Mouse (Mus musculus): ENCODE measurements around the gene Srm.

The Srm gene

GRCm38 (mm10) chr4:148591171-148591630 is at the start of gene Srm:
Gene Srm, plus strand, starts transcription at chr4:148591503.
- peak; percentile 98 for DNase-seq

- DNase-seq, result no peak
These were observed 42.2 kb upstream of the Srm start for GRCm38 (mm10) chr4:148549106-148549505.

- DNase-seq, result no peak
These were observed 33.5 kb upstream of the Srm start for GRCm38 (mm10) chr4:148557766-148558165.

GRCm38 (mm10) chr4:148558297-148559000 is 32.9 kb upstream of the Srm start, which contains the start of gene Exosc10:
Gene Exosc10, plus strand, starts transcription at chr4:148558429.
- peak; percentile 90 for DNase-seq

- no peak for DNase-seq
These were observed 28.6 kb upstream of the Srm start for GRCm38 (mm10) chr4:148562676-148563075.

GRCm38 (mm10) chr4:148563595-148563994 is 27.7 kb upstream of the Srm start:
- DNase-seq, result no peak

- no peak for DNase-seq
These were observed 21.2 kb upstream of the Srm start for GRCm38 (mm10) chr4:148570138-148570537.

GRCm38 (mm10) chr4:148570693-148571295 is 20.5 kb upstream of the Srm start:
- no peak for DNase-seq

- no peak for DNase-seq
These were observed 18.1 kb upstream of the Srm start for GRCm38 (mm10) chr4:148573222-148573621.

GRCm38 (mm10) chr4:148580765-148581164 is 10.5 kb upstream of the Srm start:
- no peak for DNase-seq

- DNase-seq, result no peak
These were observed 9.9 kb upstream of the Srm start for GRCm38 (mm10) chr4:148581422-148581821.

- DNase-seq, result no peak
These were observed 8.0 kb upstream of the Srm start for GRCm38 (mm10) chr4:148583257-148583656.

GRCm38 (mm10) chr4:148586648-148587047 is 4.7 kb upstream of the Srm start:
- no peak for DNase-seq

- no peak for DNase-seq
These were observed 2.5 kb upstream of the Srm start for GRCm38 (mm10) chr4:148588793-148589192.

- DNase-seq, result no peak
These were observed 1.7 kb upstream of the Srm start for GRCm38 (mm10) chr4:148589565-148589964.

- DNase-seq, result no peak
These were observed 707 bp upstream of the Srm start for GRCm38 (mm10) chr4:148590421-148591170.

- DNase-seq, result no peak
These were observed 506 bp downstream of the Srm start for GRCm38 (mm10) chr4:148591637-148592380.

GRCm38 (mm10) chr4:148593996-148594395 is 2.7 kb downstream of the Srm start:
- no peak for DNase-seq

GRCm38 (mm10) chr4:148595916-148596315 is 4.6 kb downstream of the Srm start:
- DNase-seq, result no peak

GRCm38 (mm10) chr4:148596731-148597130 is 5.4 kb downstream of the Srm start:
- DNase-seq, result no peak

- DNase-seq, result no peak
These were observed 7.5 kb downstream of the Srm start for GRCm38 (mm10) chr4:148598826-148599225.

- no peak for DNase-seq
These were observed 9.0 kb downstream of the Srm start for GRCm38 (mm10) chr4:148600316-148600715.

GRCm38 (mm10) chr4:148601871-148602270 is 10.6 kb downstream of the Srm start:
- no peak for DNase-seq

Measured in thymus, postnatal 14 days (tissue).